Mouse (Mus musculus): Measurements from ENCODE around the gene Tanc2. TPM values are rescaled to one million over a fixed set of nuclear protein-coding genes. Genes with fewer than 3 reads are reported as not detected.

Gene Tanc2
- total RNA-seq, 2 experiments from 2014 or later, result 238 to 241 TPM

DNA sequence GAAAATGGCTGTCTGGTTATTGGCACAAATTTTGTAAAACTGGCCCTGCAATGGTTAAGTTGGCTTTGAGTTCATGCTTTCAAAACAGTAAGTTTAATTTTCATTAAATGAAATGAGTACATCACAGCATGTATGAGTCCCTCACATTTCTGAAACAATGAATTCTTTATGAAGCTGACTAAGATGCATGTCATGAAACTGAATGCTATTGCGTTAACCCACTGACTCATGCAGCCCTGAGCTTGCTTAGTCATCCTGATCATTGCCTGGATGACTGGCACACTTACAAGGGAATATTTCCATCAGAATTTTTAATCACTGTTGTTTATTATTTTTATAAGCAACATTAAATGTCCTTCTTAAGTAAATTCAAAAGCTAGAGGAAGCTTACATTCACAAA lies 233.5 kb downstream of the Tanc2 start:
- DNase-seq, result no peak
- intact Hi-C loops (cut with DNase I), result no loop called here

DNA sequence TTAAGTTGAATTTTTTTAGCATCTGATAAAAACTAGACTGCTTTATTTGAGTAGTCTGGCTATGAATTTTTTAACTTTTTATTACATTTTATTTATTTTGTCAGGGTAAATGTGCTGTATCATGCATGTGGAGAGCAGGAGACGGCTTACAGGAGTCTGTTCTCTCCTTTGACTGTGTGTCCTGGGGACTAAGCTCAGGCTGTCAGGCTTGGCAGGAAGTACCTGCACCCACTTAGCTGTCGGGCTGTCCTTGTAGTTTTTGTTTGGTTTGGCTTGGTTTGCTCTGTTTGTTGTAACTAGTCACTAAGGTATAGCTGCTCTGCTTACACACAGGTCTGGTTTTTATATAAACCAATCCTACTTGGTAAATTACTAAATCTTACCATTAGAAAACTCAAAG lies 234.0 kb downstream of the Tanc2 start:
- intact Hi-C loops (cut with DNase I), result no loop called here
- no peak for DNase-seq

DNA sequence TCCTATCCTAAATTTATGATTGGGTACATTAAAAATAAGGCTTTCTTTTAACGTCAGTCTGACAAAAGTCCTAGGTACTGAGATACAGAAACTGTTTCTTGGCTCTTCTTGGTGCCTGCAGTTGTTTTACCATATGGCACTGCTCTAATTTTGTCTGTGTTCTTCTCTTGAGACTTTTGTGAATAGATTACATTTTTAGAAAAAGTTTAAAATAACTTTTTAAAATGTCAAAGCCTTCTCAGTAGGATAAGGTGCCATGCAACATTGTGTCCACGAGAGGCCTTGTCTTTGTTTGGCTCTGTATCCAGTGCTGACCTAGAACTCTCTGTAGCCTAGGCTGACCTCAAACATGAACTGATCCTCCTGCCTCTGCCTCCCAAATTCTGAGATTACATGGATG lies 238.4 kb downstream of the Tanc2 start:
- no peak for DNase-seq
- intact Hi-C loops (cut with DNase I), result no loop called here

DNA sequence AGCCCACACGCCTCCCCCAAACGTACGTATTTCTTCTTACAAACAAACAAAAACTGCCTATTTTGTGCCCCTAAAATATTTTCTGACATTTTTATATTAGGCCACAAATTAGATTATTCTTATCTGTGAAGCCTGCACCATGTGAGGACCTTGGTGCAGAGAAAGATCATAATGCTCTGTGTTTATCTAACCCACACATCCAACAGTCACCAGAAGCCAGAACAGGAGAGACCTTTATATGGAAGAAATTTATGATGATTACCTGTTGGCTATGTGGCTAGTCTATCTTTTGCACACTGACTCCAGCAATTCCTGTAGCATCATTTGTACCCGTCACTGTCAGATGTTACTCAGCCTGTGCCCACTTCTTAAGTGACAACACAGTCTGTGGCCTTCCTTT lies 245.4 kb downstream of the Tanc2 start:
- intact Hi-C loops (cut with DNase I), result no loop called here
- no peak for DNase-seq

DNA sequence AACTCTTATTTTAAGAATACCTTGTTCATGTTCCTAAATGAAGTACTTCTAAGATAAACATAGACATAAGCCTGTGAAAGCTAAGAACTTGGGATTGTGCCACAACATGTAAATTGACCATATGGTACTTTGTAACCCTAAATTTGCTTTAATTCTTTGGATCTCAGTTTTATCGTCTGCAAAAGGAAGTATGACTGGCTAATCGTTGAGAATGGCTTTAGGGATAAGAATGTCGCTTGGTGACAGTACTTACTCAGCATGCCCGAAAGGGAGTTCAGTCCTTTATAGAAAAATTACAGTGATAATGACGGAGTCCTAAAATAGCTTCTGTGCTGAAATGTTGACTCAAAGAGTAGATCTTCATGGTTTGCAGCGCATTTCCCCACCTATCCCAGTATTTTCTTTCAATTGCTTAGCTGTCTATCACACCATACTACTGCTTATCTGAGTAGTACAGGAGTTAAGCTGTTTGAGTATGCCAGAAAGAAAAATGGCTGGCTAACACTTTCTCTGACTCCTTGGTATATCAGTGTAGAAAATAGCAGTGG lies 246.6 kb downstream of the Tanc2 start:
- intact Hi-C loops (cut with DNase I), result no loop called here

DNA sequence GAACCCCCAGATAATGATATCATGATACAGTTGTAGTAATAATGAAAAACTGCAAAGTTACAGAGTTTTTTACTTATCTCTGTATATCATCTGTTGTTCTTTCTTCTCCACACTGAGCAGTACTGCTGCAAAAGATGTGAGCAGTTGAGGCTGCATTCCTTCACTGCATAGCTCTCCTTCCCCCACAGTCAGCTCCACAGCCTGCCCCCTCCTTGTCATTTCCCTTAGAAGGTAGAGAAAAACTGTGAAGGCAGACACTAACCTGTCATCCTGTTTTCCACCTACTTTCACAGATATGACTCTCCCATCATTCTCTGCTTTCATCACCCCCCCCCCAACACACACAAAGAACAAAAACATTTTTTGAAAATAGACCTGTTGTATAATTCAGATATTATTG lies 248.2 kb downstream of the Tanc2 start:
- intact Hi-C loops (cut with DNase I), result no loop called here
- no peak for DNase-seq

More for the DNA sequence above, 246.6 kb downstream of the Tanc2 start:
- DNase-seq, result no peak

DNA sequence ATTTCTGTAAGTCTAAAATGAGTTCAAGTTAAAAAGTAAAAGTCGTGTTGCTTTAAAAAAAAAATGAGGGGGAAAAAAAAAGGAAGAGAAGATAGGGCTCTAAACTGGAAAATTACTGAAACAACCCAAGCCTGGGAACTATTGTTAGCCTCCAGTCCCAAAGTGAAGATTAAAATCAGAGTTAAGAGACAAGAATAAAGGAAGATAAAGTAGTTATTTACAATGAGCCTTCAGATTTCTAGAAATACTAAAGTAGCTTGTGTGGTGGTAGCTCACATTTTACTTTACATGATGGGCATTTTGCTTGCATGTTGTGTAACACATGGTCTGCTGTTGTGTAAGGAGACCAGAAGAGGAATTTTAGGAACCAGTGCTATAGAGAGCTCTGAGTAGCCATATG lies 256.1 kb downstream of the Tanc2 start:
- intact Hi-C loops (cut with DNase I), result no loop called here
- DNase-seq, result no peak

DNA sequence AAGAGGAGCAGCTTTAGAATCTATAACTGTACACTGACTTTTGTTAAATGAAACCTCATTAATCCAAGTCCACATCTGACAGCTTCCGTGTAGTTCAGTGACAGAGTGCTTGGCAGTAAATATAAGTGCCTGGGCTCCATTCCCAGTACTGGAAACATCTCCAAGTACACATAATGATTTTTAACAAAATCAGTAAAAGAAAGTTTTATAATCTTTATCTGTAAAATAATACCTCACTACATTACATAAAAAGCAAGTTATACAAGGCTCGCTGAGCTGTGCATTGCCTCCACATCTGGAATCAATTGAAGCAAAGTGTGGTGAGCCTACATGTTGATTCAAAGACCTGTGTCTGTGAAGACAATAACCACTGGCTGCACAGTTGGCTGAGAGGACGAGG lies 265.7 kb downstream of the Tanc2 start:
- intact Hi-C loops (cut with DNase I), result no loop called here
- DNase-seq, result no peak

DNA sequence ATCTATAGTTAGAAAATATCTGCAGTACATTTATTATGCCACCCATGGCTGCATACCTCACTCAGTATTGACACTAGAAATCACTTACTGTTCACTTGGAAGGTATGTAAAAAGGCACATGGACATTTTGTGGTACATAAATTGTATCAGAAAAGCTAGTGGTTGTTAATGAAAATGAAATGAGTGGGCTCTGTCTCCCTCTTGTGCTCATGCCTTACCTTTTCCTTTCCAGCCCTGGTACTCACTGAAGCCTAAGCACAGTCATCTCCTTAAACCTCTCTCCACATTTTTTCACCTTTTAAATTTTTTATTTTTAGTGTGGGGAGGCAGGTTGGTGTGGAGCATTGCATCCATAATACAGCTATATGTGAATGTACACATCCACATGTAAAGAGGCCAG lies 268.3 kb downstream of the Tanc2 start:
- intact Hi-C loops (cut with DNase I), result no loop called here
- DNase-seq, result no peak

DNA sequence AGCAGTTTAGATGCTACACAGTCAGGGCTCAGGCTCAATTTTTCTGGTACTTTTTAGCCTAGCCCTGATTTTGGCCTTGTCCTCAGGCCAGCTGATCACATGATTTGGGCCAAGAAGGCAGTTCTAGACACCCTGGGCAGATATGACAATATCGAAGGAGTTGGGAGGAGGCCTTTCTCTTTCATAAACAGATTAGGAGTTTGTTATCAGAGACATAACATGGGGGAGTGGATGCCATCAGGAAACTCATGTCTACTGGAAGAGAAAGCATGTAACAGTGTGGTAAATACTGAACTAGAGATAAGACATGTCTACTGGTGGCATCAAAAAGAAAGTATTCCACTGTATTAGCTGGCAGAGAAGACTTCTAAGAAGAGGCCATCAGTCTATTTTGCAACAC lies 295.8 kb downstream of the Tanc2 start:
- intact Hi-C loops (cut with DNase I), result no loop called here
- DNase-seq, result no peak

DNA sequence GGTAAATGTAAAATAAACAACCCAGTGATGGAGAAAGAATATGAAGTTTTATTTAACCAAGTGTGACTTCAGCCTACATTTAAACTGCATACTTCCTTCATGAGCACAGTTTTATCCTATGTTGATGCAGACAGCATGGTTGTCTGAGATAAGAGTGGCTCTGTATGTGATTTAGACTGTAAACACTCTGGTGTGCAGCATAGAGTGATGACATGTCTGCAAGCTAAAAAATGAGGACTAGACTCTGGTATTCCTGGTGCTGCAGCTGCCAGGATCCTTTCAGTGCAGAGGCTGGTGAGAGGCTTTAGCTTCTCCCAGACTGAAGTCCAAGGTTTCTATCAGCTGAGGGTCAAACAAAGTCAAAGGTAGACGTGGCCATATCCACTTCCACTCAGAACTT lies 297.5 kb downstream of the Tanc2 start:
- intact Hi-C loops (cut with DNase I), result no loop called here

DNA sequence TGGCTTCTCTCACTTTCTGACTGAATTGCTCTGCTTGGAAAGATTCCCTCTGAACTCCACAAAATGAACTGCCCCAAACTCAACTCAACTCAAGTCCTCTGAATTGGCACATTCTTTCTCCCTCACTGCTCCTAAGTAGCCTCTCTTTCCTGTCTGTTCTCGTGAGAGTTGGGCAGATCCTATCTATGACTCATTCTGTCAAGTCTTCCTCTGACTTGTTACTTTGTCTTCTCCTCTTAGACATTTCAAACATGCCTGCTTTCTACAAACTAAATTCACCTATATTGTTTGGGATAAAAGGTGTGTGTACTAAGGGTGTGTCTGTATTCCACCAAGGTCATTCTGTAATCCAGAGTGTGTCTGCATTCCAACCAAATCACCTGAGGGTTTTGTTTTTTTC lies 309.4 kb downstream of the Tanc2 start:
- DNase-seq, result no peak
- intact Hi-C loops (cut with DNase I), result no loop called here

More for the DNA sequence above, 297.5 kb downstream of the Tanc2 start:
- DNase-seq, result no peak

DNA sequence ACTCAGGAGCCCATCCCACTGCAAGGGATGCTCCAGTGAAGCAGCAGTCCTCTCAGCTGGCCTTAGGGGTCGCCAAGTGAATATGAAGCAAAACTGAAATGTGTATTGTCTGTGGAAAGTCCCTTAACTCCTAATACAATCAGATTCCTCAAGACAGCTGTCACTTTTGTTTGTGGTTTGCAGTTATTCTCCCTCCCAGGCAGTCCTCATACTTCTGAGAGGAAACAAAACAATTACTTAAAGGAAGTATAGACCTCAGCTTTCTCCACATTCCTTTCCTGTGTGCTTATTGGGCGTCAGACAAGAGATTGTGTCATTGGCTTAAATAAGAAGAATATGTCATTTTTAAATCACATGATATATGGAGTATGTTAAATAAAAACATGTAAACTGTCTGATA lies 311.7 kb downstream of the Tanc2 start:
- intact Hi-C loops (cut with DNase I), result no loop called here
- DNase-seq, result no peak

DNA sequence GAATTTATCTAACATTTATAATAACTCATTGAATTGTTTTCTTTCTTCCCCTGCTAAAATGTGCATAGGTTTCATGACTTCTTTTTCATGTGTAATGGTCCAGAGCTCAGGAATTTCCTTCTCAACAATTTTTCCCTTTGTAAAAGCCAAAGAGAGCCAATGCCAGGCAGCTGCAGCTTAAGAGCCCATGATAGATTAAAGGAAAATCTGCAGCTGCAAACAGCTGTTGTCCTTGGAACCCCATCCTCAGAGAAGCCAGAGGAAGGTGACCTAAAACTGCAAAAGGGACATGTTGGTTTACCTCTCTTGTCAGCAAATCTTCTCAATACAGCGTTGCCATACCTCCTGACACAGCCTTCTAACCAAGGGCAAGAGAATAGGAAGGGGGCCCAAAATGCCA lies 313.2 kb downstream of the Tanc2 start:
- intact Hi-C loops (cut with DNase I), result no loop called here
- no peak for DNase-seq

DNA sequence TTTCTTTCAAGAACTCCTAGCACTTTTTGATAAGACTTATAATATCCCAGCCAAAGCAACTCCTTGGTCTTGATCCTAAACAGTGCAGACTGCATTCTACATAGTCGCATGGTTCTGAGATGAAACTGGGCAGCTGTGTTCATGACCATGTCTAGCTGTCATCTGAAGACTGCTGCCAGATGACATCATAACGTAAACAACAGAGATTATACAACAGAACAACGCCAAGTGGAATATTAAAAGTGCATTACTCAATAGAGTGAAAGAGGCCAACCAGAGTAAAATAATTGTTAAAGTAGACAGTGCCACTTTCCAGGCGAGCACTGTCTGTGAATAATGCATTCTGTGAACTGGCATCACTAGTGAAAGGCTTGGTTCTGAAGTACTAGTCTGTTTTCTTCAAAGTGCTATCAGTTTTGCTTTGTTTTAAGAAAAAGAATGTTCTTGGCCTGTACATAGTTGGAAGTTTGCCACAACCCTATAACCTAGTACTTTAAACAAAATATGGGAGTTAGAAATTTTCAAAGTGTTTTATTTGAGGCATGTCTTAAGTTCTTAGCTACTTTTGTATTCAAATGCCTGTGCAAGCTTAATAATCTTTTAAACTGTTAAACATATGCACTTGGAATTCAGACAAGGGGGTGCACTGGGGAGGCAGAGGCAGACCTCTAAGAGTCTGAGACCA lies 315.9 kb downstream of the Tanc2 start:
- DNase-seq, result no peak
- intact Hi-C loops (cut with DNase I), result no loop called here

DNA sequence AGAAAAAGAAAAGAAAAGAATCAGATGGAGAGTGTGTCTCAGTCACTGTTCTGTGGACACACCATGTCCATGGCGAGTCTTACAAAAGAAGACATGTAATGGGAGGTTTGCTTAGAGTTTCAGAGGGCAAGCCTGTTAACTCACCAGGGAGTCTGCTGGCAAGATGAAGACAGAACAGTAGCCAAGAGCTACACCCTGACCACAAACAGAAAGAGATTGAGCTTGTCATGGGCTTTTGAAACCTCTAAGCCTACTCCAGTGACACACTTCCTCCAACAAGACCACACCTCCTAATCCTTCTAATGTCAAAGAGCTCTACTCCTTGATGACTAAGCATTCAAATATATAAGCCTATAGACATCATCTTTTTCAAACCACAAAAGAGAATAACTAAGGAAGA lies 317.6 kb downstream of the Tanc2 start:
- intact Hi-C loops (cut with DNase I), result no loop called here
- DNase-seq, result no peak

DNA sequence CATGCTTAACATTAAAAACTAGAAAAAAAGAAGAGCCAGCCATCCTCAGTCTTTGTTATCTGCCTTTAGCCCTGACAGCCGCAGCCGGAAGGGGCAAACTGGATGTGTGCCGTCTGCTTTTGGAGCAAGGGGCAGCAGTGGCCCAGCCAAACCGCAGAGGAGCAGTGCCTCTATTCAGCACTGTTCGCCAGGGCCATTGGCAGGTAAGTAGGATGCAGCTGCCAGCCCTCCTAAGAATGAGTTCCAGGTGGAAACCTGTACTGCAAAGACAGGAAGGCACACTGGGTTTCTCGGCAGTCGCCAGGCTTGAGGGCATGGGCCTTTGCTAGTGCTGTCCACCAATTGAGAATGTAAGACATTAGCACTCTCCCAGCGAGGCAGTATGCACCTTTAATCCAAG lies 319.1 kb downstream of the Tanc2 start:
- intact Hi-C loops (cut with DNase I), result no loop called here
- DNase-seq, result no peak

DNA sequence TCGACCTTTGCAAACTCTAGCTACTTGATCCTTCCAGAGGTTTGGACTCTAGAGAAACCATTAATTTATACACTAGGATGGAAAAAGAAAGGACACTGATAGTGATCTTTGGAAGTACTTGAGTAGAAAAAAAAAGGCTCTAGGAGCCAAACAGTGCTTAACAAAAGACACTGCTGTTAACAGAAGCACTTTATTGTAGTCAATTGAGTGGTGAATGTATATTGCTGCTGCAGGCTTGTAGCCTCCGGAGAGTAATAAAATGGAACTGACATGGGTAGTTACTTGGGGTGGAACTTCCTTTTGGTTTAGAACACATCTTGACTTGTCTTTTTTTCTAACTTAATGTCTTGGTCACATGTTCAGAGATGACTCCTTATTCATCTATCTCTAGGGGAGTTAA lies 319.8 kb downstream of the Tanc2 start:
- intact Hi-C loops (cut with DNase I), result loop anchor here (5.0 to 10.0 kb wide), 2 partner anchors 562 to 655 kb away; no protein-coding TSS in a partner anchor

DNA sequence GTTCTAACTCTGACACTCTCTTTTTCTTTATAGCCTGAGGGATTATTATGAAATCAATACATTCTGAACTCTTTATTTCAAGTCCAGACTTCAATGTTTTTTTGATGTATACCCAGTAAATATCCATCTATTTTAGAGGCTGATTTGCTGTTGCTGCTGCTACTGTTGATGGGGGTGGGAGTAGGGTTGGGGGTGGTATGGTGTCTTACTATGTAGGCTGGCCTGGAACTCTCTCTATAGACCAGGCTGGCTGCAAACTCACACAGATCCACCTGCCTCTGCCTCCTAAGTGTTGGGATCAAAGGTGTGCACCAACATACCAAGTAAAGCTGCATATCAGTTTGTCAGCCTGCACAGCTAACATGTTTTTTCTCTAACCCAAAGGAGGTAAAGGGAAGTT lies 321.4 kb downstream of the Tanc2 start:
- DNase-seq, result no peak
- intact Hi-C loops (cut with DNase I), result loop anchor here (5.0 to 10.0 kb wide), 2 partner anchors 564 to 656 kb away; no protein-coding TSS in a partner anchor

More for the DNA sequence above, 319.8 kb downstream of the Tanc2 start:
- no peak for DNase-seq

DNA sequence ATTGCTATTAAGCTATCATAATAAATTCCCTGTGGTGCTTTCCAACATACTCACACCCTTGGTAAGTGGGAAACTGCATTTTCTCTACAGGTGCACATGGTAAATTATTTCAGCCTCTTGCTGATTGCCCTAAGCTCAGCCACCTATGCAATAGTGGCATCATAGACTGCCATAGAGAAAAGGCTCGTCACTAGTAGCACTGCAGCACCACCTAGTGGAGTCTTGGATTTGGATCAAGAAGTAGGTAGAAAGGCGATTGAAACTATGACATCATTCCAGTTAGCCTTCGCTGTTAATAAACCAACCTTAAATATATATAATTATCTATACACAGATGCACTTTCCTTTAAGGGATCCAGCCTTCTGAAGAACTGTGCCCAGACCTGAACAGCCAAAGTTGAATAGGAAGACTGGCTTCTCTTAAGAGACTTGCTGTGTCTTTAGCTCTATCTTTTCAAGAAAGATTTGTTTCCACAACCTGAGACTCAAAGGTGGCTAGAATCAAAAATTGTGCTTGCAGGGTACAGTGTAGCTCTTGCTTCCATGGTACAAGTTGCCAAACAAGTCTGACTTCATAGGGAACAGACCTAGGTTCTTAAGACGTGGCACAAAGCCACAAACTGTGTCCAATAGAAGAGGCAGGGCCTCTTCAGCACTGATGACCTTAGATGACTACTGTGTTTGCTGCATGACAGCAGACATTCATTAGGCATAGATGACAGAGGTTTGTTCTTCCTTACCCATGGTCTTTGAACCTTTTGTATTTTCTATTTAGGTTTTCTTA lies 322.0 kb downstream of the Tanc2 start:
- intact Hi-C loops (cut with DNase I), result loop anchor here (5.0 to 10.0 kb wide), 2 partner anchors 564 to 657 kb away; no protein-coding TSS in a partner anchor
- DNase-seq, result peak; percentile 78

DNA sequence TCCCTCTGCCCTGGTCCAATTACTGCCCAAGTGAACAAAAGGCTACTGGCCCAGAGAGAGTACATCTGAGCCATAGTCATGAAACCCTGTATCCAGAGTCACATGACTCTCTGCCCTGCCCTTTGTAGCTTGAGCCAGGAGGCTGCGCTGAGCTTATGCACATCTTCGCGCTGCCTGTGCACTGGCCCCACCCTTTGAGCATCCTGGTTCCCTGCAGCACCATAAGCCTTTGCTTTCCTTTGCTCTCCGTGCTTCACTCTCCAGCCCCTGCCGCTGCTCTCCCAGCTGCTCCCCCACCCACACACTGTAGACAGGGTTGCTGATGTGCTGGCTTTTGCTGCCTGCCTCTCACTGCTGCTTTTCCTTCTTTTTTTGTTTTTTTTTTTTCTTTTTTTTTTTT lies 323.8 kb downstream of the Tanc2 start:
- intact Hi-C loops (cut with DNase I), result loop anchor here (5.0 to 10.0 kb wide), 2 partner anchors 566 to 659 kb away; no protein-coding TSS in a partner anchor
- DNase-seq, result no peak
